Mouse (Mus musculus): Measurements from ENCODE around the gene Carm1. TPM values are rescaled to one million over a fixed set of nuclear protein-coding genes. Genes with fewer than 3 reads are reported as not detected.

The Carm1 gene
- total and polyA plus RNA-seq, 3 experiments, result 21.5 to 111 (median 42.2) TPM

DNA sequence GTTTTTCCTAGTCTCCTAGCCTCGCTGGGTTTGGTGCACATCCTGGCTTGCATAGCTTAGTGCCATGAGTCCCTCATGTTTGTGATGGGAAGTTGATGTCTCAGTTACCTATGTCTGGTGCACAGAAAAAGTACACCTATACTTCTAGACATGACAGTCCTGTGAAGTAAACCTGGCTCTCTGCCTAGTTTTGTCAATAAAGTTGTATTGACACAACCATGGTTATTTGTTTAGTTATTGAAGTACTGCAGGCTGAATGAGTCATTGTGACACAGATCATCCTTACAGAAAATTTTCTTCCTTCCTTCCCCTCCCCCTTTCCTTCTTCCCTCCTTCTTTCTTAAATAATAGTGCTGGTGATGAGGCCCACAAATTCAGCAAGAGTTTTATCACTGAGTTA is 17.7 kb downstream of the Carm1 start:
- TF ChIP-seq NRF1 (IDR thresholded peaks at IDR 0.05; ENCODE audit: low read depth, low read length) (no peak), JUND (conservative IDR thresholded peaks at IDR 0.05; ENCODE audit: low read depth, low read length) (no peak), MAX (IDR thresholded peaks at IDR 0.05; ENCODE audit: low read length) (no peak), ETS1 (conservative IDR thresholded peaks at IDR 0.05; ENCODE audit: low read depth, low read length) (no peak), CTCF (conservative IDR thresholded peaks at IDR 0.05 in 1 of 2, IDR thresholded peaks at IDR 0.05 in 1 of 2; ENCODE audit: low read depth in 2 of 2, low read length in 2 of 2) (no peak), PAX5 (IDR thresholded peaks at IDR 0.05; ENCODE audit: low read length) (no peak), TCF12 (IDR thresholded peaks at IDR 0.05; ENCODE audit: low read depth, low read length) (no peak), TBP (conservative IDR thresholded peaks at IDR 0.05; ENCODE audit: low read depth, low read length) (no peak)
- H3K79me2 ChIP-seq (replicated peaks; ENCODE audit: control insufficient read depth, extremely low read depth, insufficient read depth, poor library complexity, severe bottlenecking), result peaks cover 11% of the 10 kb centered on the region
- H3K27me3 ChIP-seq (replicated peaks), result no peaks in the 10 kb centered on the region
- H3K4me1 ChIP-seq (ENCODE audit: control insufficient read depth in 1 of 2, insufficient read depth in 2 of 2), result peaks cover 13 to 45% of the 10 kb centered on the region in 2 experiments
- dilution Hi-C loops (cut with MboI; ENCODE audit: extremely low pct_ligation_motif_present, extremely low pct_unique_long_range_greater_than_20kb, low sequenced_read_pairs) (no loop called here), in situ Hi-C loops (cut with MboI; ENCODE audit: low pct_ligation_motif_present, low pct_unique_long_range_greater_than_20kb, low sequenced_read_pairs) (no loop called here)
- no peaks in the 10 kb centered on the region for H3K9me3 ChIP-seq (replicated peaks; ENCODE audit: low read length)
- H3K9ac ChIP-seq (ENCODE audit: insufficient read depth, low read depth), result no peak overlapping the region
- no peak overlapping the region for H3K27ac ChIP-seq (ENCODE audit: insufficient read depth, low read depth)
- H3K4me3 ChIP-seq (replicated peaks in 1 of 3; ENCODE audit: low read depth in 2 of 3, low read length in 2 of 3, poor library complexity in 1 of 3), result no peak overlapping the region
- H3K4me2 ChIP-seq (ENCODE audit: insufficient read depth, low read depth, poor library complexity, severe bottlenecking), result no peak overlapping the region
- H3K36me3 ChIP-seq (replicated peaks in 1 of 2; ENCODE audit: control insufficient read depth in 1 of 2, insufficient read depth in 1 of 2, low read length in 1 of 2), result peaks cover 14 to 63% of the 10 kb centered on the region in 2 experiments
- DNase-seq (ENCODE audit: extremely low read depth), result no peak

- H3K9ac ChIP-seq (ENCODE audit: insufficient read depth, low read depth), result no peak overlapping the region
- no peaks in the 10 kb centered on the region for H3K9me3 ChIP-seq (replicated peaks; ENCODE audit: low read length)
- no peaks in the 10 kb centered on the region for H3K27me3 ChIP-seq (replicated peaks)
- peaks cover 19 to 66% of the 10 kb centered on the region in 2 experiments for H3K36me3 ChIP-seq (replicated peaks in 1 of 2; ENCODE audit: control insufficient read depth in 1 of 2, insufficient read depth in 1 of 2, low read length in 1 of 2)
- peaks cover 13 to 45% of the 10 kb centered on the region in 2 experiments for H3K4me1 ChIP-seq (ENCODE audit: control insufficient read depth in 1 of 2, insufficient read depth in 2 of 2)
- H3K79me2 ChIP-seq (replicated peaks; ENCODE audit: control insufficient read depth, extremely low read depth, insufficient read depth, poor library complexity, severe bottlenecking), result peaks cover 10% of the 10 kb centered on the region
- no peak for DNase-seq (ENCODE audit: extremely low read depth)
- dilution Hi-C loops (cut with MboI; ENCODE audit: extremely low pct_ligation_motif_present, extremely low pct_unique_long_range_greater_than_20kb, low sequenced_read_pairs), result no loop called here
- no peak for TF ChIP-seq JUN (IDR thresholded peaks at IDR 0.05; ENCODE audit: insufficient read depth, low read depth, low read length)
- no peak for TF ChIP-seq CHD2 (IDR thresholded peaks at IDR 0.05; ENCODE audit: low read length)
- TF ChIP-seq E2F4 (IDR thresholded peaks at IDR 0.05; ENCODE audit: insufficient replicate concordance, low read depth, low read length), result no peak
- no peak for TF ChIP-seq UBTF (IDR thresholded peaks at IDR 0.05; ENCODE audit: low read depth, low read length)
- no peak for TF ChIP-seq JUND (conservative IDR thresholded peaks at IDR 0.05; ENCODE audit: low read depth, low read length)
- no peak for TF ChIP-seq ZMIZ1 (IDR thresholded peaks at IDR 0.05; ENCODE audit: low read depth, low read length)
- no peak for TF ChIP-seq CTCF (conservative IDR thresholded peaks at IDR 0.05 in 1 of 2, IDR thresholded peaks at IDR 0.05 in 1 of 2; ENCODE audit: low read depth in 2 of 2, low read length in 2 of 2)
- no peak for TF ChIP-seq PAX5 (IDR thresholded peaks at IDR 0.05; ENCODE audit: low read length)
- TF ChIP-seq ETS1 (conservative IDR thresholded peaks at IDR 0.05; ENCODE audit: low read depth, low read length), result no peak
- no peak for TF ChIP-seq TCF12 (IDR thresholded peaks at IDR 0.05; ENCODE audit: low read depth, low read length)
- no peak for TF ChIP-seq NRF1 (IDR thresholded peaks at IDR 0.05; ENCODE audit: low read depth, low read length)
- TF ChIP-seq ZNF384 (IDR thresholded peaks at IDR 0.05; ENCODE audit: low read depth, low read length), result no peak
- no peak for TF ChIP-seq MAX (IDR thresholded peaks at IDR 0.05; ENCODE audit: low read length)
- TF ChIP-seq KAT2A (IDR thresholded peaks at IDR 0.05; ENCODE audit: insufficient replicate concordance, low read length), result no peak
- TF ChIP-seq ELF1 (IDR thresholded peaks at IDR 0.05; ENCODE audit: low read depth, low read length), result no peak
- no peak for TF ChIP-seq CHD1 (IDR thresholded peaks at IDR 0.05; ENCODE audit: low read depth, low read length)
- TF ChIP-seq POLR2AphosphoS2 (IDR thresholded peaks at IDR 0.05; ENCODE audit: low read depth, low read length), result no peak
- TF ChIP-seq USF1 (IDR thresholded peaks at IDR 0.05; ENCODE audit: low read depth, low read length), result no peak
- no peak for TF ChIP-seq RCOR1 (conservative IDR thresholded peaks at IDR 0.05; ENCODE audit: low read depth, low read length)
- no peak for TF ChIP-seq MXI1 (IDR thresholded peaks at IDR 0.05; ENCODE audit: low read depth, low read length)
- H3K4me3 ChIP-seq (replicated peaks in 1 of 3; ENCODE audit: low read depth in 2 of 3, low read length in 2 of 3, poor library complexity in 1 of 3), result no peak overlapping the region
- no peak overlapping the region for H3K4me2 ChIP-seq (ENCODE audit: insufficient read depth, low read depth, poor library complexity, severe bottlenecking)
- no peak overlapping the region for H3K27ac ChIP-seq (ENCODE audit: insufficient read depth, low read depth)
- in situ Hi-C loops (cut with MboI; ENCODE audit: low pct_ligation_motif_present, low pct_unique_long_range_greater_than_20kb, low sequenced_read_pairs), result no loop called here
These were observed 18.4 kb downstream of the Carm1 start for GRCm38 (mm10) chr9:21565004-21565586.
